Mouse (Mus musculus): Measurements from ENCODE around the gene Atp6v1e1. TPM values are rescaled to one million over a fixed set of nuclear protein-coding genes. Genes with fewer than 3 reads are reported as not detected.
"Not testable (repeated sequence)": the region's sequence is repeated elsewhere in the genome, so short reads cannot be mapped to it uniquely, and the experiment has no call there.

Gene Atp6v1e1
- total RNA-seq, 2 experiments from 2014 or later = 542 to 588 TPM

DNA sequence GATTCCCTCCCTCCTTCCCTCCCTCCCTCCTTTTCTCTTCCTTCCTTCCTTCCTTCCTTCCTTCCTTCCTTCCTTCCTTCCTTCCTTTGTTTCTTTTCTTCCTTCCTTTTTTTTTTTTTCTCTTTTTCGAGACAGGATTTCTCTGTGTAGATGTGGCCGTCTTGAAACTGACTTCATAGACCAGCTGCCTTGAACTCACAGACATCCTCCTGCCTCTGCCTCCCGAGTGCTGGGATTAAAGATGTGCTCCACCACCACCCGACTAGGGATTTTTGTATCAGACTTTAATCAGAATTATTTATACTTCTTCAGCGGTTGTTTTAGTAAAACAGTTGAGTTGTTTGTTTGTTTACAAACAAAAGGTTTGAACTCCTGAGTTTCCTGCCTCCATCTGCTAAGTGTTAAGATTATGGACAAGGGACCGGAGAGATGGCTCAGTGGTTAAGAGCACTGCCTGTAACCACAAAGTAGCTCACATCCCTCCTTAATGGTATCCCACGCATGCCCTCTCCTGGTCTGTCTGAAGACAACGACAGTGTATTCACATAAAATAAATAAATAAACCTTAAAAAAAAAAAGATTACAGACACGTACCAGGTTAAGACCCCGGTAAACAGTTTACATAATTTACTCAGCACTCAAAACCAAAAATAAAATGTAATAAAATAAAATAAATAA is 483 bp upstream of the Atp6v1e1 start:
- intact Hi-C loops (cut with DNase I) = loop anchor here (1.0 kb wide), 1 partner anchor 13 kb away; the partner anchor contains the start of gene Bcl2l13
- DNase-seq (ENCODE audit: low spot score in 2 of 2) = no peak

DNA sequence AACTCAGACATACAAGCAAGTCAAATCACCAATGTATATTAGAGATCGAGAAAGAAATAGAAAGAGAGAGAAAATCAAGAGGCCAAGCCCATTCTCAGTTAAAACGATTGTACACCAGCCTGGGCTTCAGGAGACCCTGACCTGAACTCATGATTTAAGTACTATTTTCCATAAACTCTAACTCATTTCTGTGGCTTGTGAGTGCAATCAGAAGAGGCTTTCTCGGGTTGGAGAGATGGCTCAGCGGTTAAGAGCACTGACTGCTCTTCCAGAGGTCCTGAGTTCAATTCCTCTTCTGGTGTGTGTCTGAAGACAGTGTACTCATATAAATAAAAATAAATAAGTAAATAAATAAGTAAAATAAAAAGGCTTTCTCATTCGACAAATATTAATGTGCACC is 878 bp downstream of the Atp6v1e1 start:
- intact Hi-C loops (cut with DNase I) = loop anchor here (1.0 kb wide), 1 partner anchor 15 kb away; the partner anchor contains the start of gene Bcl2l13
- no peak for DNase-seq (ENCODE audit: low spot score in 2 of 2)

DNA sequence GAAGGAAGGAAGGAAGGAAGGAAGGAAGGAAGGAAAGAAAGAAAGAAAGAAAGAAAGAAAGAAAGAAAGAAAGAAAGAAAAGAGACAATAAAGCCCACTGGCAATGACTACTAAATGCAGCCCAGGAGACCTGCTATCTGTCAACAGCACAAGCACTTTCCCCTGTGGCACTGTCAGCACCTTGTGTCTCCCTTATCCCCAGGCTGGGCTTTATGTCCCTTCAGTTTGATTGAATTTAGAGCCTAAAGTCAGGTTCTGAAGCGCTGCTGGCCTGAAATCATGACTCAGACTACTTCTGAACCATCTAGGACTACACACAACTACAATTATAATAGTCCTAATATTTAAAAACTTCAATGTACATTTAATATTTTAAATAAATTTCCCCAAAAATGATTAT is 1.7 kb downstream of the Atp6v1e1 start:
- DNase-seq (ENCODE audit: low spot score in 2 of 2) = no peak
- intact Hi-C loops (cut with DNase I) = no loop called here

DNA sequence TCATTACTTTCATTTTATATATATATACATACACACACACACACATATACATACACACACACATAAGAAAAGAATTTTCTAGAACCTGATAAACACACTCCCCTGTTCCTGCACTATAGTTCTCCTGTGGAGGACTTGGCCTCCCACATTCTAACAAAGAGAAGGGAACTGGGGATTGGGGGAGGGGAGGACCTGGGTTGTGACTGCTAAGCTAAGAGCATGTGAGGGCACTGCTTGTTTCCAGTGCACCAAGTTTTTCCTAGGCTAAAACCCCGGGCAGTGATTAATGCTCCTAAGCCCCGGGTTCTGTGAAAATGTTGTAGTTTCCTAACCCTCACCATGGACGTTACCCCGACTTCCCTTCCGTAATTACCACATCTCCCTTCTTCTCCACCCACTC is 2.4 kb downstream of the Atp6v1e1 start:
- no peak for DNase-seq (ENCODE audit: low spot score in 2 of 2)
- intact Hi-C loops (cut with DNase I) = no loop called here

DNA sequence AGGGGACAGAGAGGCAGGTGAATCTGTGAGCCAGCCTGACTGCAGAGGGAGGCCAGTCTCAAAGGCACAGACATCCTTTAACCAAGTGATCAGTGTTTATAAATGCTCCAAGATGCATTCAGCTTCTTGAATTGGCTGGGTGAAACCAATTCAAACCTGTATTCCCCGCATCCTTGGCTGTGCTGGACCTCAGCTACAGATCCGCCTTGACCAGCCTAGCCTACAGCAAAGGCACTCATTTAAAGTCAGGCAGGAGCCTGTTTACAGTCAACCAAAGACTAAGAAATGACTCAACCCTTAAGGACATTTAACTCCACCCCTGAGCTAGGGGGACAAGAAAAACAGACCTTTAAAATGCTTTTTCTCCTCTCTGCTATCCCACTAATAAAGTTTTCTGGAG is 3.3 kb downstream of the Atp6v1e1 start:
- intact Hi-C loops (cut with DNase I) = no loop called here
- no peak for DNase-seq (ENCODE audit: low spot score in 2 of 2)

DNA sequence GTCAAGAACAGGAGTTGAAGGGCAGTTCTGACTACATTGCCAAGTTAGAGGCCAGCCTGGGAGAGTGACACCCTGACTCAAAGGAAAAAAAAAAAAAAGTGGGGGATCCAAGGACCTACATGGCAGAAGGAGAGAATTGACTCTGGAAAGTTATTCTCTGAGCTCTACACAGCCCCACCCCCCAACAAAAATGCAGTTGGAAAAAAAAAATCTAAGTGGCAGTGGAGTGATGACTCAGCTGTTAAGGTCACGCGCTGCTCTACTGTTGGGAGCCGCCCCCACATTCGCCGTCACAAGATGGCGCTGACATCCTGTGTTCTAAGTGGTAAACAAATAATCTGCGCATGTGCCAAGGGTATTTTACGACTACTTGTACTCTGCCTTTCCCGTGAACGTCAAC is 10.6 kb downstream of the Atp6v1e1 start:
- intact Hi-C loops (cut with DNase I); DNase-seq (ENCODE audit: low spot score in 2 of 2): not testable (repeated sequence)

DNA sequence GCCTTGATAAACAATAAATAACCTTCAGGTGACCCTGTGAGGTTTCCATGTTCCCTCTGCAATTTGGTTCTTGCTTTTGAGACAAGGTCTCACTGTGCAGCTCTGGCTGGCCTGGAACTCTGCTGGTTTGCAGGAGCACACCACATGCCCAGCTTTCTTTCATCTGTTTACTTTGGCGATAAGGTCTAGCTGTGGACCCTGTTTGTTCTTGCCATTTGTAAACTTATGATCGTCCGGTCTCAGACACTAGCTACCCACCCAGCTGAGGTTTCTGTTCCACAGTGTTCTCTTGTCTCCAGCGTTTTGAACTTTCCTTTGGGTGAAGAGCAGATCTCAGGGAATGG is 14.9 kb downstream of the Atp6v1e1 start:
- DNase-seq (ENCODE audit: low spot score in 2 of 2) = no peak
- intact Hi-C loops (cut with DNase I) = no loop called here

DNA sequence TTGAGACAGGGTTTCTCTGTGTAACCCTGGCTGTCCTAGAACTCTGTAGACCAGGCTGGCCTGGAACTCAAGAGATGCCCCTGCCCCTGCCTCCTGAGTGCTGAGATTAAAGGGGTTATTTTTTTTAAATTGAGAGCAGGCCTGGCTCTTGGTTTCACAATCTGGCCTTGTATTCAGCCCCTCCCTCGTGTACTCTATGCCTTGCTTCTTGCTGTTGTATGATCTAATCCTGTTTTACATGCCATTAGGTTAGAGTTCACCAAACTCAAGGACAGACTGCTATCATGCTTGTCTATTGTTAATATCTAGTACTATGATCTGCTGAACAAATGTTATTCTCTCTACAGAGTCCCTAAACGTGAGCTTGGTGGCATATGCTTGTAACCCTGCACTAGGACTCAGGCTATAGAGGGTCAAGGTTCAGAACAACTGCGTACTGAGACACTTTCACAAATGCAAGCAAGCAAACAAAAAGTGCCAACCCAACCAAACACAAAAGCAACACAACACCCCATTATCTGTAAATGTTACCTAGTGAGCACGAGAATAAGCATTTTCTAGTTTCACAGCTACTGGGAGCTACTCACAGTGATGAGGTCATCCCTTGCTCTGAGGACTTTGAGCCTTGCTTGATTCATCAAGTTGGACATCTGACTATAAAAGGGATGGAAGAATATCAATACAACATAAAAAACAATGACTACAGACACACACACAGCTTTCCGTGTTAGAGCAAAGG is 15.4 kb downstream of the Atp6v1e1 start:
- intact Hi-C loops (cut with DNase I) = no loop called here
- no peak for DNase-seq (ENCODE audit: low spot score in 2 of 2)

DNA sequence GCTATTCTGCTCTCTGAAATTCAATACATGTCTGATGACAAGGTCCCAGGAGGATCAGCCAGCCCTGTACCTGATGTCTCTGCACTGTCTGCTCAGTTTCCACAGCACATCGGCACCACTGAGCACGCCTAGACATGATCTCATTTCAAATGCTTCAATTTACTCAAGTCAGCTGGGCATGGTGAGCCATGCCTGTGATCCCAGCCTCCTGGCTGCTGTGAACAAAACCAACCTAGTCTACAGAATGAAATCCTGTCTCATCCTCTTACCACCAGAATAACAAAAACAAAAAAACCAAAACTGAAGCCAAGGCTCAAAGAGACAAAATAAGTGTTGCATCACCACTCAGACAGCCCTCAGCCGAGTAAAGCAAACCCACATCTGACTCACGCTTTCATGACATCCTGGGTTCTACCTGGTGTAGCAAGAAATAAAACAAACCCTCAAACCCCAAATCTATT is 23.0 kb downstream of the Atp6v1e1 start:
- DNase-seq (ENCODE audit: low spot score in 2 of 2) = peak in 1 of 2 experiments; percentile 36
- intact Hi-C loops (cut with DNase I) = no loop called here

DNA sequence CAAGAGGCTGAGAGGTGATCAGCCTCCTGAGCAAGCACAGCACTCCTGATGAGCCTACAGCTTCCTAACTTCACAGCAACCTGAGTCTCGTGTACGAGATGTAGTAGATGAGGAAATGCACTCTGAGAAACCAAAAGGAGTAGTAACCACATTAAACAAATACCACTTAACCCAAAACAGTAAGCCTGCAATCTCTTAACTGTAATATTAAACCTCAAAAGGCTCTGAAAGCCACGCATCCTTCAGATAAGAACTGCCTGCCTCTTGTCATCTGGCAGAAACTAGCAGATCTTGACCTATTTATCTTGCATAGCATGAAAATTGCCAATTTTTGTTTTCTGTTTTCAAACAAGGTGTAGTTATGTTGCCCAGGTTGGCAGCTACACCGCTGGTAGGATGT is 23.7 kb downstream of the Atp6v1e1 start:
- DNase-seq (ENCODE audit: low spot score in 2 of 2) = no peak

DNA sequence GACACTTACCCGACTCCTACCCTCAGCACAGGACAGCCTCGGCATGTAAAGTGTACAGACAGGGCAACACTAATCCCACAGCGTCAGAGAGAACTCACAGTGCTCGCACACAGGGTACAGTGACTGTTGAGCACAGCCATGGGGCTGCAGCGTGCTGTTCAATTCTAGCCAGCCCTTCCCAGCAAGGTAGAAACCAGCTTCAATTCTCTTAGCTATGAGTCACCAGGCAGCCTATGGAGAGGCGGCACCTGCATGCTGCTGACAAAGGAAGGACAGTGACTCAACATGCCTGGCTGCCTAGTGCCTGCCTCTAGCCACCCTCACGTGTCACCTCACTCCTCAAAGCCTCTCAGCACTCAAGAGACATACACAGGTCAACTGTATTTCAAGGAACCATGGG is 24.6 kb downstream of the Atp6v1e1 start:
- peak; percentile 36 to 74 for DNase-seq (ENCODE audit: low spot score in 2 of 2)
- intact Hi-C loops (cut with DNase I) = no loop called here

More for the DNA sequence above, 23.7 kb downstream of the Atp6v1e1 start:
- intact Hi-C loops (cut with DNase I) = no loop called here

DNA sequence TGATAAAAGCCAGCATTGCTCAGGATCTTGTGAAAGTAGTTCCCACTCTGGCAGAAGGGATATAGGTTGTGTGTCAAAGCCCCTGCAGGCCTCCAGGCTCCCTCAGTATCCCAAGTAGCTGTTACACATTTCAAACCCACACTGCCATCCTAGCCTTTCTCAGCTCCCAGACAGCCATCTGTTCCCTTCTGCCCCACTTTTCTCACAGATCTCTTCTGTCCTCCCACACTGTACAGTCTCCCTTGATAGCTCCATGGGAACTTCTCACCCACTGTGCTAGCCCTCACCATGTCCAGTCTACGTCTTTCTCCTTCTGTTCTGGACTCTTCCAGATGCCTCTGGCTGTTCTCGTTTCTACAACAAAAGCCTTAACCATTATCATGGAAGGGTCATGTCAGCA is 26.5 kb downstream of the Atp6v1e1 start:
- intact Hi-C loops (cut with DNase I) = loop anchor here (2.0 kb wide), 1 partner anchor 63 kb away; no protein-coding TSS in a partner anchor
- peak; percentile 45 to 90 for DNase-seq (ENCODE audit: low spot score in 2 of 2)

DNA sequence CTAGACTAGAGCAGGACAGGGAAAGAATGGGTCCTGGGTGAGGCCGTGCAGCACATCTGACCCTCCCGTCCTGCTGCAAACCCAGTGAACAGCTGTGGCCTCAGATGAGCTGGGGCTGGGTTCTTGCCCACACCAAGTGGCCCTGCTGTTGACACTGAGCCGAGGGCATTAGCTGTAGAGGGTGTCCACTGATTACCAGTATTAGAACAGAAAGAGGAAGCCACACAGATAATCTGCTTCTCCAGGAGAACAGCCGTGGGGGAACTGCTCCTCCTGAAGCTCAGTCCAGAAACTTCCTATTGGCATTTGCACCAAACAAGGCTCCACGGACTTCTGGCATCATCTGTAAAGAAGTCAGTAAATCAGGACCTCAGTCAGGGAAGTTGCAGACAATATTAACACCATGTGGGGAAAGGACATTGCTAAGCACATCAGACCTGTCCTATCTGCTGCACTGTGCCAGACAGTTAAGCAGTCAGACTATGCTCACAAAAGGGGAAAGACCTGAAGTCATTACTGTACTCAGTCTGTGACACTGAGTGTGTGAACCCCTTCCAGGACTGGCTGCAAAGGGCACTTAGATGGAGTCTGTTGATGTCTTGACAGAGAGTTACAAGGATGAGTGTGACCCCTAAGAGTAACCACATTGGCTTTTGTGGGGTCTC is 27.0 kb downstream of the Atp6v1e1 start:
- intact Hi-C loops (cut with DNase I) = loop anchor here (2.0 kb wide), 1 partner anchor 63 kb away; no protein-coding TSS in a partner anchor
- DNase-seq (ENCODE audit: low spot score in 2 of 2) = no peak

DNA sequence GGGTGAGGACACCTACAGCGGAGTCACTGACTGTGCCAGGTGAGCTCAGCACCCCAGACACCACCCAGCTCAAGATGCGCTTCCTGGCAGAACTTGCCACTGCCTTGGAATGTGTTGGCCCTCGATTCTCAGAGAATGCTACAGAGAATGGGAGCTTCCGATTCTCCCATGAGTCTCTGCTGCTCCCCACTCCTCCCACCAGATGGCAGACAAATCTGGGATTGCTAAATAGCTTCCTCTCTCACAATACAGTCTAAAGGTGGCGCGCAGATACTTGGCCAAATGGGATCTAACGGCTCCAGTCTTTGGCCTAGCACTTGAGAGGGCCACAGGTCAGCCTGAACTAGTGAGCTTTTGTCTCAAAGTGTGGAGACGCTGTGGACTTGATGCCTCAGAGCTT is 29.6 kb downstream of the Atp6v1e1 start:
- intact Hi-C loops (cut with DNase I) = no loop called here
- DNase-seq (ENCODE audit: low spot score in 2 of 2) = peak in 1 of 2 experiments; percentile 79

DNA sequence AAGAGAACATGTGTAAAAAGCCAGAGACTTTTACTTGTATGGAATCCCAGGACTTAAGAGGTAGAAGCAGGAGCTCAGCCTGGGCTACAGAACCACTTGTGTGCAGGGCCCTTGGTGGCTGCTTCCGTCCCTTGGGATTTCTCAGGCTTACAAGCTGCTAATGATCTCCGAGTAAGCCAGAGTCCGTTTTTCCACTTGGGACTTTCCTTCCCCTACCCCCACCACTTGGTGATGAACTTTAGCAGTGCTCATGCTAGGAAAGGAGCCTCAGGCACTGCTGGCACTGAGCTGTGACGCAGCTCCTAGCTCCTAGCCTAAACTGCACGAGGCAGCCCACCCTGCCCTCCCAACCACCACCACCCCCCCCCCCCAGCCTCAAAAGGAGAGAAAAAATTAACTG is 31.9 kb downstream of the Atp6v1e1 start:
- no peak for DNase-seq (ENCODE audit: low spot score in 2 of 2)
- intact Hi-C loops (cut with DNase I) = no loop called here

DNA sequence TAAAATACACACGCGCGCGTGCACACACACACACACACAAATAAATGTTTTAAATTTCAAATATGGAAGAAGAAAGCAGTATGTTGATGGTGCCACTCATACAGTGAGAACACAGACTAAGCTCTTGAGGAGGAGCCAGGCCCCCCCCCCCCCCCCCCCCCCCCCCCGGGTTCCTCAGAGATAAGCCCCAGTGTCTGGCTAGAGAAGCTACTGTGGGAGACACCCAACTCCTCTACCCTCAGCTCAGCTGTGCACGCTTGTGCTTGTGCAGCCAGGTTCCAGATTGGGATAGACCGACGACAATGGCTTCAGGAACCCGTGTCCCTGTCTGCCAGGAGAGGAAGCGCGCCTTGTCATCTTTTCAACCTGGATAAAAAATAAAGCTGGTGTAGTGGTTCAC is 32.4 kb downstream of the Atp6v1e1 start:
- intact Hi-C loops (cut with DNase I) = no loop called here
- no peak for DNase-seq (ENCODE audit: low spot score in 2 of 2)

DNA sequence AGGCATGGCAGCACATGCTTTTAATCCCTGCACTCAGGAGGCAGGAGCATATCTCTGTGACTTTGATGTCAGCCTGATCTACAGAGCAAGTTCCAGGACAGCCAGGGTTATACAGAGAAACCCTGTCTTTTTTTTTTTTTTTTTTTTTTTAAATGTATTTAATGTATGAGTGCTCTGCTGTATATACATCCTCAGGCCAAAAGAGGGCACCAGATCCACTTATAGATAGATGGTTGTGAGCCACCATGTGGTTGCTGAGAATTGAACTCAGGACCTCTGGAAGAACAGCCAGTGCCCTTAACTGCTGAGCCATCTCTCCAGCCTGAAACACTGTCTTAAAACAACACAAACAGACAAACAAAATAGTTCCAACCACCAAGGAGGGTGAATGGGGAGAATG is 33.7 kb downstream of the Atp6v1e1 start:
- intact Hi-C loops (cut with DNase I) = no loop called here
- DNase-seq (ENCODE audit: low spot score in 2 of 2) = no peak

DNA sequence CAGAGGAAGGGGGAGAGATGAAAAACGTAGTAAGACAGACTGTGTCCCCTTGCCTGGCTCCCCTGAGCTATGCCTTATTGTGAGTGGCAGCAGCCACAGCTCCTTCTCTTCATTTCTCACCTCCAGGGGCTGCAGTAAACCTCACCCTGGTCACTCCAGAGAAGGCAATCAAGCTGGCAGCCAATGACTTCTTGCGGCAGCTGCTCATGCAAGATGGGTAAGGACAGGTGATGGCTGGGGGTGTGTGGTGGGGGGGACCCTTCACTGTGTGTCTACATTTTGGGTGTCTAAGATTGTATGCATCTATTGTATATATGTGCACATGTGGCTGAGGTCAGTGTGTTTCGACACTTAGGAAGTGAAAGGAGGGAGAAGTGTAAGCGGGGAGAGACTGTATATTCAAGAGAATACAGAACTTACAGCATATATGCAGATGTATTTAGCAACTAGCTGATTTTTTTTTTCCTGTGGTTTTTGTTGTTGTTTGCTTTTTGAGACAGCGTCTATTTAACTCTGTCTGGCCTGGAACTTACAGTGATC is 34.5 kb downstream of the Atp6v1e1 start:
- no peak for DNase-seq (ENCODE audit: low spot score in 2 of 2)
- intact Hi-C loops (cut with DNase I) = no loop called here

DNA sequence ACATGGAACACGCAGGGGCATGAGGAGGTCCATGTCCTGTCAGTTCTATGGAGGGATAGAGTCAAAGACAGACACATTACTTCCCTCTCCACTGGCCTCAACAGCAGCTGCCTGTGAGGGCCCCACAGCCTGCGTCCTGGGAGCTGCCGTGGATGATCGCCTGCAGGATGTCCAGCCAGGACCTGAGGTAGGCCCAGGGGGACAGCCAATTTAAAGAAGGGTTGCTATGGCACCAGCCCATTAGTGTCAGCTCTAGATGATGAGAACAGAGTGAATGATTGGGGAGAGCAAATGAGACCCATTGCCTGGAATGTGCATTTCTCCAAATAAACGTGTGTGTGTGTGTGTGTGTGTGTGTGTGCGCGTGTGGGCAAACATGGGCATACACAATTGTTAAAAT is 38.2 kb downstream of the Atp6v1e1 start:
- no peak for DNase-seq (ENCODE audit: low spot score in 2 of 2)
- intact Hi-C loops (cut with DNase I) = no loop called here

DNA sequence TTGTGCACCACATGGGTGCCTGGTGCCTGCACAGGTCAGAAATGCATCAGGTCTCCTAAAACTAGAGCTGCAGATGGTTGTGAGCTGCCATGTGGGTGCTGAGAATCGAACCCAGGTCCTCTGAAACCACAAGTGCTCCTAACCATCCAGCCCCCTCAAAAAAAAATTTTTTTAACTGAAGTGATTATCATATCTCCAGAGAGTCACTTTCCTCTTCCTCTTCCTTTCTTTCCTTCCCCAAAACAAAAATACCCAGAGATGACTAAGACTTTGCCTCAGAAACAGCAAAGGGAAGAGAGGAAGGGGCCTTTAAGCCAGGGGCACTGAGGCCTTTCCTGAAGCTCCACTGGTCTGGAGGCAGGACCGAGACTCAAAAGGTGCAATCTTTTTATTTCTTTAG is 39.6 kb downstream of the Atp6v1e1 start:
- intact Hi-C loops (cut with DNase I) = no loop called here
- DNase-seq (ENCODE audit: low spot score in 2 of 2) = no peak

Data from left cerebral cortex, postnatal 25 days (tissue).